Mouse (Mus musculus) inflammation-experienced regulatory T-cells, adult 16 weeks (primary cell): ENCODE data around the gene Enpp3. TPM values are rescaled to one million over a fixed set of nuclear protein-coding genes. Genes with fewer than 3 reads are reported as not detected.

Source experiments
- polyA plus RNA-seq: library from polyadenylated mRNA; unstranded; fragments of 100-300 nt; shearing (Covaris generic); gene quantifications from one replicate; pipeline ENCODE4 v1.2.1, GENCODE M21; 2017

The Enpp3 gene
- polyA plus RNA-seq: 0.17 TPM

DNA sequence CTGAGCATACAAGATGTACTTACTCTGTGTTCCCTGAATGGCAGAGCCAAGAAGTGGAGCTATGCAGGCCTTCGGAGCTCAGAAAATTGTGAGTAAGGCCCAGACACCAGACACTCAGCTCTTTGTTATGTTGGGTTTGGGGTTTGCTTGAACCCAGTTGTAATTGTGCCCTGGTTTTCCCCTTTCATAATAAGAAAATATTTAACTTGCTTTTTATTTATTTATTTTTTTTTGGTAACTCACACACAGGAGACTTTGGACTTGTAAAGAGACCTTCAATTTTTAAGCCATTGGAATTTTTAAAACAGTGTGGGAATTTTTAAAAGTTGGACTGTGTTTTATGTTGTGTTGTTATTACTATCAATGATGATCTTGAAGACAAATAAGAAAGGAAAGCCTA is at the start of gene Enpp3:
Gene Enpp3, minus strand, starts transcription at position 148 of the 400 bp plus-strand sequence.

DNA sequence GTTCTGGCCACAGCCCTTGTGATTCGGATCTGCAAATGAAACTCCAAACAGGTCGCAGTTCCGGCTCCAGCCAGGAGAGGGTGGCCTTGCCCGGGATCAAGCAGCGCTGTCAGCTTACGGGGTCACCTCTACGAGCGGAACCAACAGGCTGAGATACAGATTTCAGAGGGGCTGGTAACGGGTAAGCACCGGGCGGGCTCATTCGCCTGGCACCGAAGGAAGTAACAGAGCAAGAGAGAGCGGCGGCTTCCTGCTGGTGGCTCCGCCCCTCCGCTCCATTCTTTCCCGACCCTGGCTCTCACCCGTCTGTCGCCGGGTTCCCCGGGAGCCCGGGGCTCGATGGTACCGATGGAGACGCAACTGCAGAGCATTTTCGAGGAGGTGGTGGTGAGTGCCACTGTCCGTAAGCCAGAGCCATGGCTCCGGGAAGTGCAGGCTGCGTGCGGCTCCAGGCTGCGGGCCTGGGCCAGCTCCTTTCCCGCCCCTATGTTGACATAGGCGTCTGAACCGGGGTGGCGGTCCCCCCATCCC is 27.2 kb upstream of the Enpp3 start, which contains the start of gene Med23:
Gene Med23, plus strand, starts transcription at position 227 of the 531 bp plus-strand sequence.

Other genes with a start within 250 kb of the Enpp3 start
- 0.21 TPM for gene Ccn2, start 247.4 kb downstream of the Enpp3 start, polyA plus RNA-seq
- 12.7 TPM for gene Enpp1, start 130.7 kb downstream of the Enpp3 start, polyA plus RNA-seq
- 52.2 TPM for gene Med23, start 27.2 kb upstream of the Enpp3 start, polyA plus RNA-seq
- gene Arg1, start 84.7 kb upstream of the Enpp3 start, polyA plus RNA-seq: 1.9 TPM